Mouse (Mus musculus): ENCODE results near the gene Tspoap1. TPM values are rescaled to one million over a fixed set of nuclear protein-coding genes. Genes with fewer than 3 reads are reported as not detected.

Gene Tspoap1
- polyA plus RNA-seq, 1 experiment from 2014 or later, result 68.5 TPM

GRCm38 (mm10) chr11:87778915-87779314 is 18.6 kb downstream of the Tspoap1 start:
- Histone ChIP-seq H3K27ac (ENCODE audit: low read length) (no peak overlapping the region), H3K4me3 (ENCODE audit: low read depth, low read length) (no peak overlapping the region), H3K27me3 (ENCODE audit: control insufficient read depth, insufficient read depth, low read depth, low read length) (no peaks in the 10 kb centered on the region), H3K9ac (ENCODE audit: low read depth, low read length) (no peak overlapping the region), H3K36me3 (ENCODE audit: control insufficient read depth, insufficient read depth, low read length) (peaks cover 38% of the 10 kb centered on the region), H3K4me2 (ENCODE audit: low read length) (peak overlapping the region; percentile 47; the same call in 1 of the 2 replicates), H3K9me3 (replicated peaks; ENCODE audit: control insufficient read depth, low read length, poor library complexity, severe bottlenecking) (no peaks in the 10 kb centered on the region), H3K4me1 (ENCODE audit: control insufficient read depth, insufficient read depth, low read length) (no peaks in the 10 kb centered on the region; the same call in 1 of the 2 replicates)
- WGBS, result 40% methylated on average over 12 of the region's 12 CpGs
- ATAC-seq, result peak; percentile 16; the same call in 1 of the 2 replicates

- no peak overlapping the region for H3K4me2 ChIP-seq (ENCODE audit: low read length)
- peaks cover 38% of the 10 kb centered on the region for H3K36me3 ChIP-seq (ENCODE audit: control insufficient read depth, insufficient read depth, low read length)
- no peaks in the 10 kb centered on the region; the same call in 1 of the 2 replicates for H3K4me1 ChIP-seq (ENCODE audit: control insufficient read depth, insufficient read depth, low read length)
- ATAC-seq, result no peak
- H3K4me3 ChIP-seq (ENCODE audit: low read depth, low read length), result no peak overlapping the region
- no peaks in the 10 kb centered on the region for H3K9me3 ChIP-seq (replicated peaks; ENCODE audit: control insufficient read depth, low read length, poor library complexity, severe bottlenecking)
- WGBS, result 87% methylated on average over 4 of the region's 4 CpGs
- H3K9ac ChIP-seq (ENCODE audit: low read depth, low read length), result no peak overlapping the region
- no peaks in the 10 kb centered on the region for H3K27me3 ChIP-seq (ENCODE audit: control insufficient read depth, insufficient read depth, low read depth, low read length)
- H3K27ac ChIP-seq (ENCODE audit: low read length), result no peak overlapping the region
These were observed 19.1 kb downstream of the Tspoap1 start for GRCm38 (mm10) chr11:87779392-87779791.

DNA sequence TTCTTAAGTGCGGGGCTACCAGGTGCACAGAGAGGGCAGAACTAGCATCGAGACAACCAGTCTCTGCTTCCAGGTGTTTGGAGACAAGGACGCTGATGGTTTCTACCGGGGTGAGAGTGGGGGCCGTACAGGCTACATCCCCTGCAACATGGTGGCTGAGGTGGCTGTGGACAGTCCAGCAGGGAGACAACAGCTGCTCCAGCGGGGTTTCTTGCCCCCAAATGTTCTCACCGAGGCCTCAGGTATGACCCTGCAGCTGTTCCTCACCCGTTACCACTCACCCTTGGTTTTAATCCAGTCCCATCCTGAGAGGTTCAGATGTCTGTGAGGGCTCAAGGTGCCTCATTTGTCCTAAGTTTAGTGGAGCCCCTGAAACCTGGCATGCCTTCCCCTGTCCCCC is 19.8 kb downstream of the Tspoap1 start:
- no peaks in the 10 kb centered on the region for H3K9me3 ChIP-seq (replicated peaks; ENCODE audit: control insufficient read depth, low read length, poor library complexity, severe bottlenecking)
- H3K4me2 ChIP-seq (ENCODE audit: low read length), result no peak overlapping the region
- H3K4me3 ChIP-seq (ENCODE audit: low read depth, low read length), result no peak overlapping the region
- H3K27ac ChIP-seq (ENCODE audit: low read length), result no peak overlapping the region
- 79% methylated on average over 8 of the region's 8 CpGs for WGBS
- no peaks in the 10 kb centered on the region for H3K27me3 ChIP-seq (ENCODE audit: control insufficient read depth, insufficient read depth, low read depth, low read length)
- H3K4me1 ChIP-seq (ENCODE audit: control insufficient read depth, insufficient read depth, low read length), result no peaks in the 10 kb centered on the region; the same call in 1 of the 2 replicates
- H3K36me3 ChIP-seq (ENCODE audit: control insufficient read depth, insufficient read depth, low read length), result peaks cover 40% of the 10 kb centered on the region
- no peak for ATAC-seq
- no peak overlapping the region for H3K9ac ChIP-seq (ENCODE audit: low read depth, low read length)

DNA sequence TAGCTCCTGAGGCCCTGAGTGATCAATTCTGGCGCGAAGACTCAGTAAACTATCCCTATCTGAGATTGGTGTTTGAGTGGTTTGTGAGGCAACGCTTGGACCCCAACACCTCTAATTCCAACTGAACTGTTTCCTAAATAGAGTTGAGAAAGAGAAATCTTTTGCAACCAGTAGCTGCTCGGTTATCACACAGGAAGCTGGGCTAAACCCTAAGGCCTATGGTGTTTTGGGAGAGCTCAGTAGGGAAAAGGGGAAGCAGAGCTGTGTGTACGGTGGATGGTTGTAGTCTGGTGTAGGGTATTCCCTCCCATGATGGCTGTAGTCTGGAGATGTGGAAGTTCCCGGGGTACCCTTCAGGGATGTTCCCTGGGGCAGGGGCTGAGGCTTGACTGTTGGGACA is 29.7 kb downstream of the Tspoap1 start:
- H3K9ac ChIP-seq (ENCODE audit: low read depth, low read length), result no peak overlapping the region
- 0 out of 2 replicates have a peak, but pooled peaks cover 2% of the 10 kb centered on the region for H3K4me1 ChIP-seq (ENCODE audit: control insufficient read depth, insufficient read depth, low read length)
- H3K36me3 ChIP-seq (ENCODE audit: control insufficient read depth, insufficient read depth, low read length), result peaks cover under 1% of the 10 kb centered on the region; the same call in 1 of the 2 replicates
- H3K4me2 ChIP-seq (ENCODE audit: low read length), result no peak overlapping the region
- H3K27me3 ChIP-seq (ENCODE audit: control insufficient read depth, insufficient read depth, low read depth, low read length), result no peaks in the 10 kb centered on the region
- ATAC-seq, result no peak
- H3K4me3 ChIP-seq (ENCODE audit: low read depth, low read length), result no peak overlapping the region
- H3K9me3 ChIP-seq (replicated peaks; ENCODE audit: control insufficient read depth, low read length, poor library complexity, severe bottlenecking), result no peaks in the 10 kb centered on the region
- H3K27ac ChIP-seq (ENCODE audit: low read length), result no peak overlapping the region
- 91% methylated on average over 6 of the region's 6 CpGs for WGBS

- Histone ChIP-seq H3K27ac (ENCODE audit: low read length) (no peak within 1 kb of the TSS), H3K9ac (ENCODE audit: low read depth, low read length) (no peak within 1 kb of the TSS), H3K9me3 (replicated peaks; ENCODE audit: control insufficient read depth, low read length, poor library complexity, severe bottlenecking) (no peaks in the 10 kb centered on the region), H3K4me3 (ENCODE audit: low read depth, low read length) (no peak within 1 kb of the TSS), H3K4me2 (ENCODE audit: low read length) (no peak within 1 kb of the TSS), H3K27me3 (ENCODE audit: control insufficient read depth, insufficient read depth, low read depth, low read length) (no peaks in the 10 kb centered on the region), H3K4me1 (ENCODE audit: control insufficient read depth, insufficient read depth, low read length) (0 out of 2 replicates have a peak, but pooled peaks cover 2% of the 10 kb centered on the region), H3K36me3 (ENCODE audit: control insufficient read depth, insufficient read depth, low read length) (no peaks in the 10 kb centered on the region)
- WGBS, result 72% methylated on average over 3 of the region's 3 CpGs
- no peak for ATAC-seq
These were observed 33.1 kb downstream of the Tspoap1 start, which contains the start of gene Mpo for GRCm38 (mm10) chr11:87793460-87793859. Gene Mpo (plus strand): TSS chr11:87793581.

DNA sequence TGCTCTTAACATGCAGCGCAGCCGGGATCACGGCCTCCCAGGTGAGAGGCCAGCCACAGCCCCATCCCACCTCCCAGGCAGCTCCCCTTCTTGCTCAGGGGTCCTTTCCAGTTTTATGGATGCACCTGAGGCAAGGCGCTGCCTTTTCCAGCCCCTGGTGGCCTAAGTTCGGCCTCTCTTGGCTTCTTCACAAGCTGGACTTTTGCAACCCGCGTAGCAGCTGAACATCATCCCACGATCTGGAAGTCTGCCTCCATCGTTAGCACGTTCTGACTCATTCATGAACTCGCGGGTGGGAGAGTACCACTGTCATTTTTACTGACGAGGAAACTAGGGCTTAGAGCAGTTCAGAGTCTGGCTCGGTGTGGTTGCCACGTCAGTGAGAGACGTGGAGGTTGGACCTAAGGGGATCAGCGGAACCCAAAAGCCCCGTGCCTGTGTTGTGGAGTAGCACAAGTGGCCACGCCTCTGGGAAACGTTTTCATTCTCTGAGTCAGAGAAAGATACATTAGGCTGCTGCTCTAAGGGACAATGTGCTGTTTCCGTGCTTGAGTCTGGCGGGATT is 41.5 kb downstream of the Tspoap1 start:
- H3K4me2 ChIP-seq (ENCODE audit: low read length), result no peak overlapping the region

DNA sequence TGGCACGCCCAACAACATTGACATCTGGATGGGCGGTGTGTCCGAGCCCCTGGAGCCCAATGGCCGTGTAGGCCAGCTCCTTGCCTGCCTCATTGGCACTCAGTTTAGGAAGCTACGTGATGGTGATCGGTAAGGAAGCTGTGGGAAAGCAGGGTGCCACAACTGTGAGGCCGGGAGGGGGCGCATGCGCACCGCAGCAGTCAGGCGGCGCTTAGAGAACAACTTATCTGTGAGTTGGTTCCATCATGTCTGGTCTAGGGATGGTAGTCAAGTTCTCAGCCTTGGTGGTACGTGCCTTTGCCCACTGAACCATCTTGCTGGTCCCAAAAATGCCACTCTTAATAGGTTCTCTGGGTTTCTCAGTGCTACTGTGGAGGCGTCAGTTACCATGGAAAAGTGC is 42.3 kb downstream of the Tspoap1 start:
- Histone ChIP-seq H3K4me3 (ENCODE audit: low read depth, low read length) (no peak overlapping the region), H3K9me3 (replicated peaks; ENCODE audit: control insufficient read depth, low read length, poor library complexity, severe bottlenecking) (no peaks in the 10 kb centered on the region), H3K27me3 (ENCODE audit: control insufficient read depth, insufficient read depth, low read depth, low read length) (no peaks in the 10 kb centered on the region), H3K4me1 (ENCODE audit: control insufficient read depth, insufficient read depth, low read length) (no peaks in the 10 kb centered on the region), H3K9ac (ENCODE audit: low read depth, low read length) (peak overlapping the region; percentile 14; the same call in 1 of the 2 replicates), H3K27ac (ENCODE audit: low read length) (no peak overlapping the region), H3K4me2 (ENCODE audit: low read length) (no peak overlapping the region), H3K36me3 (ENCODE audit: control insufficient read depth, insufficient read depth, low read length) (no peaks in the 10 kb centered on the region)
- WGBS, result 42% methylated on average over 14 of the region's 14 CpGs
- ATAC-seq, result no peak

More for the DNA sequence above, 41.5 kb downstream of the Tspoap1 start:
- Histone ChIP-seq H3K9ac (ENCODE audit: low read depth, low read length) (no peak overlapping the region), H3K4me1 (ENCODE audit: control insufficient read depth, insufficient read depth, low read length) (no peaks in the 10 kb centered on the region), H3K9me3 (replicated peaks; ENCODE audit: control insufficient read depth, low read length, poor library complexity, severe bottlenecking) (no peaks in the 10 kb centered on the region), H3K27me3 (ENCODE audit: control insufficient read depth, insufficient read depth, low read depth, low read length) (no peaks in the 10 kb centered on the region), H3K27ac (ENCODE audit: low read length) (no peak overlapping the region), H3K4me3 (ENCODE audit: low read depth, low read length) (no peak overlapping the region), H3K36me3 (ENCODE audit: control insufficient read depth, insufficient read depth, low read length) (no peaks in the 10 kb centered on the region)
- 84% methylated on average over 22 of the region's 22 CpGs for WGBS
- no peak for ATAC-seq

DNA sequence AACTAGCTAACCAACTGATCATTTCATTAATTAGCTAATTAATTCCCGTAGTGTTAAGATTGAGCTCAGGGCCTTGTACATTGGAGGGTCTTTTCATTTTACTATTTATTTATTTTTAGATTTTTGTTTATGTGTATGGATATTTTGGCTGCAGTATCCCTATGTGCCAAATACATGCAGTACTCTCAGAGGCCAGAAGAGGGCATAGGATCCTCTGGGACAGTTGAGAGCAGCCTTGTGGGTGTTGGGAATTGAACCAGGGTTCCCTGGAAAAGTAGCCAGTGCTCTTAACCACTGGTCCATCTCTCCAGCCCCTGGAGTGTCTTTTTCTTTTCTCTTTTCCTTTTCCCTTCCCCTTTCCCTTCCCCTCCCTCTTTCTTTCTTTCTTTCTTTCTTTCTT is 45.1 kb downstream of the Tspoap1 start:
- Histone ChIP-seq H3K9ac (ENCODE audit: low read depth, low read length) (no peak overlapping the region), H3K4me2 (ENCODE audit: low read length) (no peak overlapping the region), H3K4me3 (ENCODE audit: low read depth, low read length) (no peak overlapping the region), H3K27me3 (ENCODE audit: control insufficient read depth, insufficient read depth, low read depth, low read length) (no peaks in the 10 kb centered on the region), H3K4me1 (ENCODE audit: control insufficient read depth, insufficient read depth, low read length) (no peaks in the 10 kb centered on the region), H3K36me3 (ENCODE audit: control insufficient read depth, insufficient read depth, low read length) (no peaks in the 10 kb centered on the region), H3K9me3 (replicated peaks; ENCODE audit: control insufficient read depth, low read length, poor library complexity, severe bottlenecking) (no peaks in the 10 kb centered on the region), H3K27ac (ENCODE audit: low read length) (no peak overlapping the region)
- 73% methylated on average over 1 of the region's 1 CpGs for WGBS
- ATAC-seq, result no peak

DNA sequence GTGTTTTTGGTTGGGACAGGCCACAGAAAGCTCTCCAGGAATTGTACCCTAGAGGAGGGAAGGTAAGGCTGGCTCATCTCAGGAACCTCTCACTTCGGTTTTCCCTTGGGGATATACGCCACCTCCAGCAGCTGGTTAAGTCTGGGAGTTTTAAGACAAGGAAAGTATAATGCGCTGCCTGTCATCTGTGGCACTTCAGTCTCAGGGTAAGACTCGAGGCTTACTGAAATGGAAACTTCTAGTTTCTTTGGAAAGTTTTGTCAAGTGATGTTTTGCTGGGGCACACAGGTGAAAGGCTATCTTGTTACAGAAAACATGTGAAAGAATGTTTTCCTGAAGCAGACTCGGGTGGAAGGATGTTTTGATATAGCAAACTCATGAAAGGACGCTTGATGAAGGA is 47.1 kb downstream of the Tspoap1 start:
- Histone ChIP-seq H3K9me3 (replicated peaks; ENCODE audit: control insufficient read depth, low read length, poor library complexity, severe bottlenecking) (no peaks in the 10 kb centered on the region), H3K4me3 (ENCODE audit: low read depth, low read length) (no peak overlapping the region), H3K9ac (ENCODE audit: low read depth, low read length) (no peak overlapping the region), H3K4me2 (ENCODE audit: low read length) (no peak overlapping the region), H3K27ac (ENCODE audit: low read length) (no peak overlapping the region), H3K27me3 (ENCODE audit: control insufficient read depth, insufficient read depth, low read depth, low read length) (no peaks in the 10 kb centered on the region), H3K4me1 (ENCODE audit: control insufficient read depth, insufficient read depth, low read length) (peaks cover 6% of the 10 kb centered on the region), H3K36me3 (ENCODE audit: control insufficient read depth, insufficient read depth, low read length) (no peaks in the 10 kb centered on the region)
- 85% methylated on average over 6 of the region's 6 CpGs for WGBS
- ATAC-seq, result no peak
